Mouse (Mus musculus) cerebellum, adult 11-12 months (tissue): ENCODE results near the gene Krr1.

Experiments used
- DNase-seq: peaks from one replicate; pipeline ENCODE4 v3.0.0; 2022

Krr1 gene

GRCm38 (mm10) chr10:111972542-111973361 lies at the start of gene Krr1:
Krr1 (plus strand) TSS chr10:111972664.
- DNase-seq: peak; percentile 90

- no peak for DNase-seq
Observed at GRCm38 (mm10) chr10:111923503-111924135, 48.8 kb upstream of the Krr1 start.

GRCm38 (mm10) chr10:111924141-111924540 lies 48.3 kb upstream of the Krr1 start:
- no peak for DNase-seq

- DNase-seq: no peak
Observed at GRCm38 (mm10) chr10:111924716-111925488, 47.6 kb upstream of the Krr1 start.

GRCm38 (mm10) chr10:111925489-111925860 lies 47.0 kb upstream of the Krr1 start:
- DNase-seq: peak; percentile 65

GRCm38 (mm10) chr10:111932621-111933345 lies 39.7 kb upstream of the Krr1 start:
- no peak for DNase-seq

- no peak for DNase-seq
Observed at GRCm38 (mm10) chr10:111935207-111935606, 37.3 kb upstream of the Krr1 start.

- DNase-seq: no peak
Observed at GRCm38 (mm10) chr10:111936021-111936420, 36.4 kb upstream of the Krr1 start.

- no peak for DNase-seq
Observed at GRCm38 (mm10) chr10:111936491-111937145, 35.8 kb upstream of the Krr1 start.

- no peak for DNase-seq
Observed at GRCm38 (mm10) chr10:111937146-111937534, 35.3 kb upstream of the Krr1 start.

GRCm38 (mm10) chr10:111943026-111943425 lies 29.4 kb upstream of the Krr1 start:
- DNase-seq: no peak

GRCm38 (mm10) chr10:111945563-111945962 lies 26.9 kb upstream of the Krr1 start:
- DNase-seq: no peak

GRCm38 (mm10) chr10:111948041-111948440 lies 24.4 kb upstream of the Krr1 start:
- DNase-seq: no peak

- DNase-seq: no peak
Observed at GRCm38 (mm10) chr10:111949008-111949407, 23.5 kb upstream of the Krr1 start.

- no peak for DNase-seq
Observed at GRCm38 (mm10) chr10:111955836-111956235, 16.6 kb upstream of the Krr1 start.

GRCm38 (mm10) chr10:111957271-111958045 lies 15.0 kb upstream of the Krr1 start:
- peak; percentile 19 for DNase-seq

- DNase-seq: no peak
Observed at GRCm38 (mm10) chr10:111958046-111958421, 14.4 kb upstream of the Krr1 start.

GRCm38 (mm10) chr10:111959353-111959752 lies 13.1 kb upstream of the Krr1 start:
- DNase-seq: no peak

GRCm38 (mm10) chr10:111960459-111960858 lies 12.0 kb upstream of the Krr1 start:
- DNase-seq: no peak

GRCm38 (mm10) chr10:111966394-111966793 lies 6.1 kb upstream of the Krr1 start:
- DNase-seq: no peak

GRCm38 (mm10) chr10:111971929-111972328 lies 535 bp upstream of the Krr1 start:
- peak; percentile 23 for DNase-seq

GRCm38 (mm10) chr10:111977584-111977983 lies 5.1 kb downstream of the Krr1 start:
- peak; percentile 18 for DNase-seq
